Mouse (Mus musculus) forebrain, embryonic 14.5 days (tissue): ENCODE results near the gene Noct. TPM values are rescaled to one million over a fixed set of nuclear protein-coding genes. Genes with fewer than 3 reads are reported as not detected.

Experiments used
- ATAC-seq: fragments of 200-750 bp; cut with Nextera tagmentation; 2 replicates; pipeline ENCODE4 v1.8.0; 2017; ENCODE audit warnings: mild to moderate bottlenecking, moderate library complexity
- DNase-seq: peaks from one replicate; pipeline ENCODE4 v3.0.0-alpha.2; 2015; ENCODE audit warnings: low spot score
- H3K27ac ChIP-seq: fragments of 300-500 bp; sonication (generic); 2 replicates; pipeline ENCODE4 v1.5.1; 2014; ENCODE audit warnings: low read depth, mild to moderate bottlenecking, control low read depth, low read length, moderate library complexity
- H3K27me3 ChIP-seq: fragments of 300-500 bp; sonication (generic); replicated peaks from 2 replicates; pipeline ENCODE4 v1.6.1; 2014; ENCODE audit warnings: low read length, control low read depth, mixed read lengths; ENCODE audit not compliant: control insufficient read depth, insufficient read depth
- H3K36me3 ChIP-seq: fragments of 300-500 bp; sonication (generic); 2 replicates; pipeline ENCODE4 v1.6.1; 2014; ENCODE audit warnings: low read length, control low read depth; ENCODE audit not compliant: control insufficient read depth, insufficient read depth
- H3K4me1 ChIP-seq: fragments of 300-500 bp; sonication (generic); 2 replicates; pipeline ENCODE4 v1.6.1; 2014; ENCODE audit warnings: antibody characterized with exemption, low read length, control low read depth; ENCODE audit not compliant: control insufficient read depth, insufficient read depth
- H3K4me2 ChIP-seq: fragments of 300-500 bp; sonication (generic); 2 replicates; pipeline ENCODE4 v1.6.1; 2014; ENCODE audit warnings: mild to moderate bottlenecking, control low read depth, low read length
- H3K4me3 ChIP-seq: fragments of 300-500 bp; sonication (generic); 2 replicates; pipeline ENCODE4 v1.5.1; 2014; ENCODE audit warnings: low read depth, low read length, control low read depth
- H3K9ac ChIP-seq: fragments of 300-500 bp; sonication (generic); 2 replicates; pipeline ENCODE4 v1.6.1; 2014; ENCODE audit warnings: mild to moderate bottlenecking, low read length, control low read depth, moderate library complexity
- H3K9me3 ChIP-seq: fragments of 300-500 bp; sonication (generic); replicated peaks from 2 replicates; pipeline ENCODE4 v1.6.1; 2016; ENCODE audit warnings: low read length, control low read depth, mixed read lengths; ENCODE audit not compliant: control insufficient read depth
- WGBS: fragments of 180-500 bp; shearing (Covaris S2); extraction: QIAGEN DNeasy Blood & Tissue Kit; methylation state at CpG from one replicate; pipeline ENCODE4 v1.1.7; 2014; 5-methylcytosine and 5-hydroxymethylcytosine counted together
- polyA plus RNA-seq: library from polyadenylated mRNA; unstranded; fragments of >200 nt; fragmentation: Nextera tagmentation; extraction: Ambion mirVana; gene quantifications from 2 replicates; pipeline ENCODE4 v1.2.1, GENCODE M21; 2014

The Noct gene
- polyA plus RNA-seq, 1 experiment from 2014 or later: 15.6 TPM

GRCm38 (mm10) chr3:51185406-51185805 is 38.8 kb upstream of the Noct start:
- H3K27ac ChIP-seq: no peak overlapping the region
- WGBS: 79% methylated on average over 7 of the region's 7 CpGs
- no peaks in the 10 kb centered on the region for H3K27me3 ChIP-seq
- no peaks in the 10 kb centered on the region for H3K9me3 ChIP-seq
- no peaks in the 10 kb centered on the region for H3K36me3 ChIP-seq
- H3K9ac ChIP-seq: no peak overlapping the region
- no peaks in the 10 kb centered on the region for H3K4me1 ChIP-seq
- ATAC-seq (no peak), DNase-seq (no peak)
- no peak overlapping the region for H3K4me2 ChIP-seq
- no peak overlapping the region for H3K4me3 ChIP-seq

GRCm38 (mm10) chr3:51194075-51194474 is 30.2 kb upstream of the Noct start:
- no peak for ATAC-seq
- Histone ChIP-seq H3K27ac (no peak overlapping the region), H3K36me3 (no peaks in the 10 kb centered on the region), H3K4me1 (no peaks in the 10 kb centered on the region), H3K9me3 (no peaks in the 10 kb centered on the region), H3K4me3 (no peak overlapping the region), H3K9ac (no peak overlapping the region), H3K27me3 (no peaks in the 10 kb centered on the region), H3K4me2 (no peak overlapping the region)
- 68% methylated on average over 6 of the region's 6 CpGs for whole genome bisulfite sequencing
- no peak for DNase-seq

- H3K27ac ChIP-seq: no peak overlapping the region
Measured at GRCm38 (mm10) chr3:51195321-51195720, 28.9 kb upstream of the Noct start.

GRCm38 (mm10) chr3:51195736-51196135 is 28.5 kb upstream of the Noct start:
- ATAC-seq (peak; percentile 42; the same call in 1 of the 2 replicates), DNase-seq (peak; percentile 27)
- no peak overlapping the region for H3K27ac ChIP-seq
- WGBS: 34% methylated on average over 8 of the region's 8 CpGs
- H3K4me2 ChIP-seq: peak overlapping the region; percentile 25; the same call in 1 of the 2 replicates
- no peaks in the 10 kb centered on the region for H3K9me3 ChIP-seq
- H3K27me3 ChIP-seq: no peaks in the 10 kb centered on the region
- no peaks in the 10 kb centered on the region for H3K36me3 ChIP-seq
- H3K4me1 ChIP-seq: no peaks in the 10 kb centered on the region
- H3K4me3 ChIP-seq: no peak overlapping the region
- H3K9ac ChIP-seq: no peak overlapping the region

More at GRCm38 (mm10) chr3:51195321-51195720, 28.9 kb upstream of the Noct start:
- Histone ChIP-seq H3K4me2 (peak overlapping the region; percentile 25; the same call in 1 of the 2 replicates), H3K4me1 (no peaks in the 10 kb centered on the region), H3K4me3 (no peak overlapping the region), H3K9me3 (no peaks in the 10 kb centered on the region), H3K36me3 (no peaks in the 10 kb centered on the region), H3K9ac (no peak overlapping the region), H3K27me3 (no peaks in the 10 kb centered on the region)
- WGBS: 60% methylated on average over 8 of the region's 8 CpGs
- ATAC-seq (no peak), DNase-seq (no peak)

GRCm38 (mm10) chr3:51196724-51197111 is 27.5 kb upstream of the Noct start:
- no peaks in the 10 kb centered on the region for H3K27me3 ChIP-seq
- 91% methylated on average over 3 of the region's 3 CpGs for WGBS
- no peak overlapping the region for H3K27ac ChIP-seq
- H3K4me2 ChIP-seq: no peak overlapping the region
- ATAC-seq: no peak
- H3K36me3 ChIP-seq: no peaks in the 10 kb centered on the region
- H3K9me3 ChIP-seq: no peaks in the 10 kb centered on the region
- no peak overlapping the region for H3K4me3 ChIP-seq
- no peak overlapping the region for H3K9ac ChIP-seq
- no peaks in the 10 kb centered on the region for H3K4me1 ChIP-seq
- DNase-seq: no peak

GRCm38 (mm10) chr3:51197112-51197731 is 27.0 kb upstream of the Noct start:
- DNase-seq (no peak), ATAC-seq (no peak)
- no peaks in the 10 kb centered on the region for H3K4me1 ChIP-seq
- H3K4me2 ChIP-seq: no peak overlapping the region
- H3K9ac ChIP-seq: no peak overlapping the region
- no peak overlapping the region for H3K4me3 ChIP-seq
- H3K27ac ChIP-seq: no peak overlapping the region
- no peaks in the 10 kb centered on the region for H3K27me3 ChIP-seq
- WGBS: 79% methylated on average over 9 of the region's 9 CpGs
- no peaks in the 10 kb centered on the region for H3K36me3 ChIP-seq
- H3K9me3 ChIP-seq: no peaks in the 10 kb centered on the region

- no peaks in the 10 kb centered on the region for H3K36me3 ChIP-seq
- 83% methylated on average over 1 of the region's 1 CpGs for WGBS
Measured at GRCm38 (mm10) chr3:51198291-51198690, 26.0 kb upstream of the Noct start.

GRCm38 (mm10) chr3:51199130-51199529 is 25.1 kb upstream of the Noct start:
- Histone ChIP-seq H3K4me2 (no peak overlapping the region), H3K9ac (no peak overlapping the region), H3K36me3 (no peaks in the 10 kb centered on the region), H3K4me3 (no peak overlapping the region), H3K4me1 (no peaks in the 10 kb centered on the region), H3K27me3 (no peaks in the 10 kb centered on the region), H3K27ac (no peak overlapping the region), H3K9me3 (no peaks in the 10 kb centered on the region)
- DNase-seq (no peak), ATAC-seq (no peak)
- 69% methylated on average over 6 of the region's 6 CpGs for WGBS

More at GRCm38 (mm10) chr3:51198291-51198690, 26.0 kb upstream of the Noct start:
- H3K9ac ChIP-seq: no peak overlapping the region
- no peaks in the 10 kb centered on the region for H3K27me3 ChIP-seq
- ATAC-seq (no peak), DNase-seq (no peak)
- H3K9me3 ChIP-seq: no peaks in the 10 kb centered on the region
- no peak overlapping the region for H3K4me3 ChIP-seq
- no peaks in the 10 kb centered on the region for H3K4me1 ChIP-seq
- no peak overlapping the region for H3K27ac ChIP-seq
- no peak overlapping the region for H3K4me2 ChIP-seq

GRCm38 (mm10) chr3:51200311-51200710 is 23.9 kb upstream of the Noct start:
- Histone ChIP-seq H3K27ac (no peak overlapping the region), H3K4me2 (no peak overlapping the region), H3K4me3 (no peak overlapping the region), H3K36me3 (no peaks in the 10 kb centered on the region), H3K4me1 (no peaks in the 10 kb centered on the region), H3K9me3 (no peaks in the 10 kb centered on the region), H3K9ac (no peak overlapping the region), H3K27me3 (no peaks in the 10 kb centered on the region)
- DNase-seq: no peak
- ATAC-seq: no peak
- WGBS: 91% methylated on average over 4 of the region's 4 CpGs
